ENCODE assay signal across 28 mouse cellular contexts in the genomic region with DNA sequence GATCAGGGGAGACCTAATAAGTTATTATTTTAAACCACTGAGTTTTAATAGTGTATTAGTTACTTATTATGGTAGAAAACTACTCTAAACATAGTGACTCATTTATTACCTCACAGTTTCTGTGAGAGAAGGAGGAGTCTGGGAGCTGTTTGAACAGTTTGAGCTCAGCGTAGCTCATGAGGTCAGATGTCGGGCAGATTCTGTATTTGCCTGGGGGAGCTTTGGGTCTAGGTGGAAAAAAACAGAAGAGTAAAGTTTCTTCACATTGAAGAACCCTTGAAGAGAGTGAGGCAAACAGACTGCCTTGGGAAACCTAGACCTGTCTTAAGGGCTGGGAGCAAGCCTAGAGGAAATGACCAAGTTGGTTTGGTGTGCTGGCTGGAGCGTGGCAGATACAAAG. TPM values are rescaled to one million over a fixed set of nuclear protein-coding genes. Genes with fewer than 3 reads are reported as not detected.
DNase-seq lines count a peak whose midpoint lies in the region; ATAC-seq and TF ChIP-seq lines count a peak whose summit lies in the region.
"Had no signal": no experiment of that assay in that cellular context is flagged by ENCODE, and none has a peak within 500 bp of the region (broad histone marks: within the 10 kb centered on the region; RNA-seq: fewer than 3 reads in every experiment).

No protein-coding gene starts in this region.

- 39% methylated on average over 3 of the region's 3 CpGs for WGBS in lung, embryonic 15.5 days
- WGBS in stomach, postnatal 0 days, result 64% methylated on average over 3 of the region's 3 CpGs

- no peak overlapping the region for H3K4me2 ChIP-seq in lung, embryonic 15.5 days
- no peak overlapping the region for H3K4me2 ChIP-seq in stomach, postnatal 0 days (replicated peaks; ENCODE audit: low read depth)
- H3K4me2 ChIP-seq: embryonic facial prominence, embryonic 13.5 days; hindbrain, embryonic 14.5 days; midbrain, embryonic 13.5 days; stomach, embryonic 15.5 days had no signal

- no peak for TF ChIP-seq EP300 in stomach, postnatal 0 days (optimal IDR thresholded peaks at IDR 0.05)

- H3K4me1 ChIP-seq in lung, embryonic 15.5 days, result peaks cover 4% of the 10 kb centered on the region; the same call in 1 of the 2 replicates
- H3K4me1 ChIP-seq in stomach, postnatal 0 days (replicated peaks; ENCODE audit: control insufficient read depth, insufficient read depth), result peaks cover 3% of the 10 kb centered on the region; the same call in 1 of the 2 replicates
- H3K4me1 ChIP-seq: embryonic facial prominence, embryonic 13.5 days; midbrain, embryonic 13.5 days; stomach, embryonic 15.5 days had no signal

- H3K27me3 ChIP-seq in lung, embryonic 15.5 days, result no peaks in the 10 kb centered on the region
- no peaks in the 10 kb centered on the region for H3K27me3 ChIP-seq in stomach, postnatal 0 days (ENCODE audit: control insufficient read depth, insufficient read depth, low read length)
- H3K27me3 ChIP-seq: embryonic facial prominence, embryonic 13.5 days; midbrain, embryonic 13.5 days; stomach, embryonic 15.5 days had no signal

- DNase-seq in kidney, adult 18-20 months, result peak; percentile 13
- no peak for DNase-seq in kidney, postnatal 25 days
- DNase-seq in lung, adult 18-20 months, result peak; percentile 32 to 61
- no peak for DNase-seq in lung, postnatal 14 days
- DNase-seq in stomach, postnatal 0 days (ENCODE audit: low spot score), result no peak
- DNase-seq in frontal cortex, postnatal 25 days (ENCODE audit: low spot score in 2 of 2), result no peak
- DNase-seq: adrenal gland, postnatal 14 days; cerebellum, adult 2 months; cerebellum, postnatal 36 days; embryo, embryonic 11 days; gastrocnemius, postnatal 14 days; heart, postnatal 4 days; thymus, adult 18-20 months; thymus, postnatal 36 days had no signal

- no peaks in the 10 kb centered on the region for H3K9me3 ChIP-seq in lung, embryonic 15.5 days
- no peaks in the 10 kb centered on the region for H3K9me3 ChIP-seq in stomach, postnatal 0 days (ENCODE audit: control insufficient read depth, low read length)
- H3K9me3 ChIP-seq: embryonic facial prominence, embryonic 13.5 days; limb, embryonic 10.5 days; megakaryocyte, embryonic 14.5 days; midbrain, embryonic 13.5 days; stomach, embryonic 15.5 days had no signal

- H3K36me3 ChIP-seq in lung, embryonic 15.5 days, result no peaks in the 10 kb centered on the region
- H3K36me3 ChIP-seq in stomach, postnatal 0 days (ENCODE audit: control insufficient read depth, insufficient read depth, low read length), result no peaks in the 10 kb centered on the region
- H3K36me3 ChIP-seq: embryonic facial prominence, embryonic 13.5 days; limb, embryonic 10.5 days; midbrain, embryonic 13.5 days; stomach, embryonic 15.5 days had no signal

- H3K4me3 ChIP-seq in lung, embryonic 15.5 days, result no peak overlapping the region
- H3K4me3 ChIP-seq in stomach, postnatal 0 days (ENCODE audit: low read depth, low read length), result no peak overlapping the region
- H3K4me3 ChIP-seq: embryonic facial prominence, embryonic 13.5 days; erythroblast, embryonic 14.5 days; limb, embryonic 10.5 days; megakaryocyte, embryonic 14.5 days; midbrain, embryonic 13.5 days; stomach, embryonic 15.5 days had no signal

- no peak for TF ChIP-seq CTCF in stomach, postnatal 0 days (IDR thresholded peaks at IDR 0.05; ENCODE audit: low read depth)

- no peak overlapping the region for H3K27ac ChIP-seq in lung, embryonic 15.5 days
- no peak overlapping the region for H3K27ac ChIP-seq in stomach, postnatal 0 days (replicated peaks)
- H3K27ac ChIP-seq: embryonic facial prominence, embryonic 13.5 days; hindbrain, embryonic 14.5 days; limb, embryonic 10.5 days; midbrain, embryonic 13.5 days; stomach, embryonic 15.5 days had no signal

- no peak overlapping the region for H3K9ac ChIP-seq in lung, embryonic 15.5 days
- H3K9ac ChIP-seq in stomach, postnatal 0 days (ENCODE audit: low read length), result no peak overlapping the region
- H3K9ac ChIP-seq: embryonic facial prominence, embryonic 13.5 days; hindbrain, embryonic 14.5 days; midbrain, embryonic 13.5 days; stomach, embryonic 15.5 days had no signal

- ATAC-seq in lung, embryonic 15.5 days (ENCODE audit: borderline replicate concordance, extremely low read depth, low FRiP score, low TSS enrichment), result peak; percentile 40; the same call in 1 of the 2 replicates
- ATAC-seq in stomach, postnatal 0 days (ENCODE audit: low FRiP score, low TSS enrichment), result peak; percentile 38
- ATAC-seq: forebrain, embryonic 14.5 days; inflammation-experienced regulatory T-cells, adult 6 months; midbrain, embryonic 13.5 days had no signal

RNA-seq across cellular contexts. Expression of gene Ccdc83, which starts 11.7 kb away (rescaled TPM):
- not detected in 2 replicates for polyA plus RNA-seq in lung, embryonic 15.5 days (2015; fragmentation: Nextera tagmentation; extraction: Ambion mirVana)
- polyA plus RNA-seq in stomach, postnatal 0 days (2015; fragmentation: Nextera tagmentation; extraction: Ambion mirVana), result 0.11 TPM in 1 of 2 replicates, not detected in the other
- polyA plus RNA-seq: C2C12; cerebellum, adult 2 months; embryonic facial prominence, embryonic 13.5 days; erythroblast, embryonic 14.5 days; forebrain, embryonic 14.5 days; heart, embryonic 16.5 days; hindbrain, embryonic 14.5 days; limb, embryonic 10.5 days; liver, adult 2 months; liver, embryonic 16.5 days; midbrain, embryonic 13.5 days; stomach, embryonic 15.5 days had no signal

RNA-seq across cellular contexts. Expression of gene Sytl2, which starts 24.8 kb away (rescaled TPM):
- polyA plus RNA-seq in lung, embryonic 15.5 days (2015; fragmentation: Nextera tagmentation; extraction: Ambion mirVana), result 4.1 and 4.2 TPM in 2 replicates
- 31.0 and 32.3 TPM in 2 replicates for polyA plus RNA-seq in stomach, postnatal 0 days (2015; fragmentation: Nextera tagmentation; extraction: Ambion mirVana)

Comparison
In these comparisons a context has a peak if more than half of its experiments do, and no peak if none do; other contexts are left out.
1. DNase-seq: peak in kidney, adult 18-20 months (single experiment) and lung, adult 18-20 months (2 of 2); none in kidney, postnatal 25 days (0 of 2), lung, postnatal 14 days (single experiment), stomach, postnatal 0 days (single experiment) and frontal cortex, postnatal 25 days (0 of 2).